Mouse (Mus musculus) intestine, postnatal 0 days (tissue): ENCODE measurements around the gene Cubn. TPM values are rescaled to one million over a fixed set of nuclear protein-coding genes. Genes with fewer than 3 reads are reported as not detected.

ENCODE experiments used
- ATAC-seq: fragments of 200-750 bp; cut with Nextera tagmentation; 2 replicates; pipeline ENCODE4 v1.8.0; 2017; ENCODE audit warnings: mild to moderate bottlenecking, moderate TSS enrichment, moderate library complexity
- H3K27ac ChIP-seq: fragments of 300-500 bp; sonication (generic); 2 replicates; pipeline ENCODE4 v1.5.1; 2014; ENCODE audit warnings: mild to moderate bottlenecking, low read depth, low read length, moderate library complexity
- H3K27me3 ChIP-seq: fragments of 300-500 bp; sonication (generic); replicated peaks from 2 replicates; pipeline ENCODE4 v1.6.1; 2014; ENCODE audit warnings: low read length, mixed read lengths; ENCODE audit not compliant: control insufficient read depth, insufficient read depth
- H3K36me3 ChIP-seq: fragments of 300-500 bp; sonication (generic); 2 replicates; pipeline ENCODE4 v1.6.1; 2014; ENCODE audit warnings: mild to moderate bottlenecking, moderate library complexity; ENCODE audit not compliant: control insufficient read depth, insufficient read depth
- H3K4me1 ChIP-seq: fragments of 300-500 bp; sonication (generic); replicated peaks from 2 replicates; pipeline ENCODE4 v1.6.1; 2014; ENCODE audit warnings: antibody characterized with exemption, low read length, mixed read lengths; ENCODE audit not compliant: control insufficient read depth, insufficient read depth
- H3K4me2 ChIP-seq: fragments of 300-500 bp; sonication (generic); replicated peaks from 2 replicates; pipeline ENCODE4 v1.6.1; 2014; ENCODE audit warnings: low read depth, mild to moderate bottlenecking, moderate library complexity
- H3K4me3 ChIP-seq: fragments of 300-500 bp; sonication (generic); 2 replicates; pipeline ENCODE4 v1.5.1; 2014; ENCODE audit warnings: low read depth, low read length
- H3K9ac ChIP-seq: fragments of 300-500 bp; sonication (generic); 2 replicates; pipeline ENCODE4 v1.6.1; 2014; ENCODE audit warnings: mild to moderate bottlenecking, low read depth, low read length
- H3K9me3 ChIP-seq: fragments of 300-500 bp; sonication (generic); 2 replicates; pipeline ENCODE4 v1.6.1; 2016; ENCODE audit warnings: mixed run types; ENCODE audit not compliant: control insufficient read depth
- CTCF ChIP-seq: sonication (generic); IDR thresholded peaks from 2 replicates; pipeline ENCODE4 v1.5.1; 2016; ENCODE audit warnings: low read depth, mild to moderate bottlenecking, control low read depth, antibody characterized with exemption, moderate library complexity
- WGBS: fragments of 180-500 bp; shearing (Covaris S2); extraction: QIAGEN DNeasy Blood & Tissue Kit; methylation state at CpG from one replicate; pipeline ENCODE4 v1.1.7; 2014; 5-methylcytosine and 5-hydroxymethylcytosine counted together
- polyA plus RNA-seq: library from polyadenylated mRNA; unstranded; fragments of >200 nt; fragmentation: Nextera tagmentation; extraction: Ambion mirVana; gene quantifications from 2 replicates; pipeline ENCODE4 v1.2.1, GENCODE M21; 2015

Gene Cubn
- polyA plus RNA-seq, 1 experiment from 2014 or later, result 32.1 TPM

- 0 out of 2 replicates have a peak, but pooled peaks cover 9% of the 10 kb centered on the region for H3K4me1 ChIP-seq
- WGBS, result 52% methylated on average over 1 of the region's 1 CpGs
These were observed 118.3 kb downstream of the Cubn start for GRCm38 (mm10) chr2:13373291-13373690.

DNA sequence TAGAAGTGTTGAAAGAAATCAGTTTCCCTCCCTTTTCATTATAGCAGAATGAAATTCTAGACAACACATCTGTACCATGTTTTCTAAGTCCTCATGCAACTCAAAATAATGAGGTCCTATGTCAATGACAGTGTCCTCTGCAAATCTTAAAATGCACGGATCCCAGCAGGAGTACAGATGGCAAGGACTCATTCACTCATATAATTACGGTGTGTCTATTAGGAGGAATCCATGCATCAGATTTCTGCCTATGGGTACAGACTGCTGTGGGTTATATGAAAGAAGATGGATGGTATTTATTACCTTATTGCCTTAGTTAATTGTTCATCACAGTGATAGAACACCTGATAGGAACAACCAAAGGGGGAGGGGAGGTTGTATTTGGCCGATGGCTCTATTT lies 118.8 kb downstream of the Cubn start:
- Histone ChIP-seq H3K27me3 (no peaks in the 10 kb centered on the region), H3K4me2 (no peak overlapping the region), H3K4me3 (no peak overlapping the region), H3K9me3 (no peaks in the 10 kb centered on the region), H3K9ac (no peak overlapping the region), H3K36me3 (no peaks in the 10 kb centered on the region), H3K27ac (peak overlapping the region; percentile 62), H3K4me1 (0 out of 2 replicates have a peak, but pooled peaks cover 9% of the 10 kb centered on the region)
- TF ChIP-seq CTCF, result no peak
- 35% methylated on average over 3 of the region's 3 CpGs for WGBS
- no peak for ATAC-seq

More at GRCm38 (mm10) chr2:13373291-13373690, 118.3 kb downstream of the Cubn start:
- TF ChIP-seq CTCF, result no peak
- no peaks in the 10 kb centered on the region for H3K27me3 ChIP-seq
- no peak for ATAC-seq
- no peak overlapping the region for H3K9ac ChIP-seq
- H3K4me2 ChIP-seq, result no peak overlapping the region
- H3K4me3 ChIP-seq, result no peak overlapping the region
- no peaks in the 10 kb centered on the region for H3K36me3 ChIP-seq
- H3K27ac ChIP-seq, result no peak overlapping the region
- H3K9me3 ChIP-seq, result no peaks in the 10 kb centered on the region

GRCm38 (mm10) chr2:13372256-13372824 lies 119.3 kb downstream of the Cubn start:
- ATAC-seq, result peak; percentile 83
- H3K27me3 ChIP-seq, result no peaks in the 10 kb centered on the region
- no peak overlapping the region for H3K4me3 ChIP-seq
- no peaks in the 10 kb centered on the region for H3K36me3 ChIP-seq
- TF ChIP-seq CTCF, result no peak
- no peak overlapping the region for H3K4me2 ChIP-seq
- H3K9me3 ChIP-seq, result no peaks in the 10 kb centered on the region
- H3K4me1 ChIP-seq, result 0 out of 2 replicates have a peak, but pooled peaks cover 9% of the 10 kb centered on the region
- 12% methylated on average over 5 of the region's 5 CpGs for WGBS
- no peak overlapping the region for H3K9ac ChIP-seq
- peak overlapping the region; percentile 62 for H3K27ac ChIP-seq

GRCm38 (mm10) chr2:13371797-13372170 lies 119.8 kb downstream of the Cubn start:
- H3K27me3 ChIP-seq, result no peaks in the 10 kb centered on the region
- H3K4me1 ChIP-seq, result 0 out of 2 replicates have a peak, but pooled peaks cover 9% of the 10 kb centered on the region
- H3K27ac ChIP-seq, result peak overlapping the region; percentile 43; the same call in 1 of the 2 replicates
- H3K4me2 ChIP-seq, result no peak overlapping the region
- H3K9ac ChIP-seq, result no peak overlapping the region
- no peak for TF ChIP-seq CTCF
- no peaks in the 10 kb centered on the region for H3K36me3 ChIP-seq
- peak; percentile 31; the same call in 1 of the 2 replicates for ATAC-seq
- H3K4me3 ChIP-seq, result no peak overlapping the region
- WGBS, result 8% methylated on average over 4 of the region's 4 CpGs
- no peaks in the 10 kb centered on the region for H3K9me3 ChIP-seq

DNA sequence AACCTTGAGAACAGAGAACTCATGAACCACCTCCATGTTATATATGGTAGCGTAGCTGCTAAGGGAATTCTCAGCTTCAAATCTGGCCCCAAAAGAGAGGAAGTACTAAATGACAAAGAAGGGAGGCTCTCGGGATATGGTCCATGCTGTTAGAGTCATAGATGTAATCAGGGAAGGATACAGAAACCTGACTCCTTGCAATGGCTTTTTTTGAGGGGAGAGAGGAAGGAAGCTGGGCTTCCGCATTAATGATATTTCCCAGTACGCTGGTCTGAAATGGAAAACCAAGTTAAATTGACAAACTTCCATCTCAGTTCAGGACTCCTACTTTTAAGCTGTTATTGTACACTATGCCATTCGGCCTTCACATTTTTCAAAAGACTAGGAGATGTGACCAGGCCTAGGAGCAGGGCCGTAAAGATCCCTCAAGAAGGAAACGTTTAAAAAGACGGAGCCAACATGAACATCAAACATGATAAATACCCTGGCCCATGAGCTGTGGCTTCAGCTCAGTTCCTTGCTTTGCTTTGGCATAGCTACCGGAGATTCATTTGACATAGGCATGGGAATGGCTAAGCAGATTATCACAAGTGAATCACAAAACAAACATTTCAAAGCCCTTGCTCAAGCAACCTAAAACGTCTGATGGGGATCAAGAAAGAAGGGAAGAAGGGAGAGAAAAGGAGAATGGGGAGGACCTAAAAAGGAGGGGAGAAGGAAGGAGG lies 120.4 kb downstream of the Cubn start:
- ATAC-seq, result no peak
- Histone ChIP-seq H3K4me1 (0 out of 2 replicates have a peak, but pooled peaks cover 9% of the 10 kb centered on the region), H3K36me3 (no peaks in the 10 kb centered on the region), H3K9me3 (no peaks in the 10 kb centered on the region), H3K4me3 (no peak overlapping the region), H3K27me3 (no peaks in the 10 kb centered on the region), H3K27ac (peak overlapping the region; percentile 43; the same call in 1 of the 2 replicates), H3K9ac (no peak overlapping the region), H3K4me2 (no peak overlapping the region)
- WGBS, result 58% methylated on average over 10 of the region's 10 CpGs
- no peak for TF ChIP-seq CTCF

GRCm38 (mm10) chr2:13370556-13370955 lies 121.1 kb downstream of the Cubn start:
- Histone ChIP-seq H3K4me1 (0 out of 2 replicates have a peak, but pooled peaks cover 9% of the 10 kb centered on the region), H3K9me3 (no peaks in the 10 kb centered on the region), H3K4me2 (no peak overlapping the region), H3K36me3 (no peaks in the 10 kb centered on the region), H3K9ac (no peak overlapping the region), H3K27ac (no peak overlapping the region), H3K27me3 (no peaks in the 10 kb centered on the region), H3K4me3 (no peak overlapping the region)
- ATAC-seq, result no peak
- TF ChIP-seq CTCF, result no peak
- WGBS, result 70% methylated on average over 2 of the region's 2 CpGs
